ENCODE assay signal across 17 mouse cellular contexts in genomic region chr12:26559560-26559959, GRCm38 (mm10).
"Had no signal": no experiment of that assay in that cellular context is flagged by ENCODE, and none has a peak within 500 bp of the region (broad histone marks: within the 10 kb centered on the region; RNA-seq: fewer than 3 reads in every experiment).

No protein-coding gene starts in this region.

- DNase-seq: left cerebral cortex, postnatal 4 days; liver; liver, embryonic 13.5 days; liver, postnatal 0 days; lung, adult 18-20 months; lung, adult 2 months; lung, embryonic 14.5 days; lung, postnatal 10 days; lung, postnatal 14 days; lung, postnatal 36 days; lung, postnatal 4 days; midbrain, embryonic 14.5 days had no signal

- ATAC-seq: liver, embryonic 12.5 days; liver, postnatal 0 days; lung, postnatal 0 days; midbrain, embryonic 13.5 days; midbrain, embryonic 15.5 days; midbrain, embryonic 16.5 days had no signal
